Mouse (Mus musculus) urinary bladder, postnatal 14 days (tissue): ENCODE measurements at regions not wholly inside any gene's neighbourhood (a gene's known extent, or its start where the extent isn't known, plus 50 kb on each side); places are given as distances from the start of the nearest gene placed in this dataset.

Experiments
- DNase-seq: peaks from one replicate; pipeline ENCODE4 v3.0.0; 2021; ENCODE audit warnings: low spot score

DNA sequence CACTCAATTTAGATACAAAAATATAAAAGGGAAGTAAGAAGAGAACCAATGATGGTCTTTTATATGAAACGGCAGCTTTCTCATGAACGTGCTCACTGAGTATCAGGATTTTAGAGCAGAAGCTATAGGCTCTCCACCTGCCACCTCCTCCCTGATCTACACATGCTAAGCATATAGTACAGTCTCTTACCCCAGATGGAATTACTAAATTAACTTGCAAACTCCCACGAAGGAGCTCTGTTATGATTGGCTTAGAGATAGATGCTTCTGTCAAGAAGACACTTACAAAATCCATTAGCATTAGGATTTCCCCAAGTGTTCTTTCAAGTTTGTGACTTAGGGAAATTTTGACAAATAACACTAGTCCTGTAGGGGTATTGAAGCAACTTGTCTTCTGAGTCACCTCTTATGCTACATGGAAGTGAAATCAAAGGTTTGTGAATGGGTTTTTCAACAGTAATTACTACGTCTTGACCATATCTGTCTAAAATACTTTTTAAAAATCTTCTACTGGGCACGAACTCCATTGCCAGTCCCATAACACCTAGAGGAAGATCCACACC lies 60.6 kb downstream of the Crygs start:
- no peak for DNase-seq

DNA sequence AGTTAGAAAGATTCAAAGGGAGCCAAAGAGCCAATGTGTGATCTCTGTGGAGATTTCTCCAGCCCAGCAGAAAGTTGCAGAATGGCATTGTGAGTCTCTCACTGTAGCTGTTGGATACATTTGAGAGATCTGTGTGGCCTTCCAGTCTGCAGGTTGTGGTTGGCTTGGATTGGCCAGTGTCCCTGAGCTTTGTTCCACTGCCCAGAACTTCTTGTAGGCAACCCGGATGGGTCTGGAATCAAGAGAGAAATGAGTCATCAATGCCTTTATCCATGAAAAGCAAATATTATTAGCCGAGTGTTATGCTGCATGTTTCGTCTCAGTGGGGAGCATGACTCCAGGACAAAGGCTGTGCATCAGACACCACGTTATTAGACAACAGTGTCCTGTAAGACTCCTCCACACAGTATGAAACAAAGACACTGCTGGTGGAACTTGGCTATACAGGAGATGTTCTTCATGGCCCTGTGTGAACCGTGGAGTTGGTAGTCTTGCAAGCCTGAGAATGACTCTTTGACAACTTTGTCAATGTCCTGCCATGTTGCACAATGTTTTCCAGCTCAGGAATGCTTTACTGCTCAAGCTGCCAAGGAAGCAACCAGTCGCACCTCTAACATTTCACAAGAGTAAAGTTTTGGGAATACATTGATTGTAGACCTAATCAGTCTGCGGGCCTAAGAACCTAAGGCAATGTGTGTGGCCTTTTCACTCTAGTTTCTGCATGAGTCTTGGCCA lies 67.1 kb downstream of the Crygs start:
- DNase-seq = no peak

DNA sequence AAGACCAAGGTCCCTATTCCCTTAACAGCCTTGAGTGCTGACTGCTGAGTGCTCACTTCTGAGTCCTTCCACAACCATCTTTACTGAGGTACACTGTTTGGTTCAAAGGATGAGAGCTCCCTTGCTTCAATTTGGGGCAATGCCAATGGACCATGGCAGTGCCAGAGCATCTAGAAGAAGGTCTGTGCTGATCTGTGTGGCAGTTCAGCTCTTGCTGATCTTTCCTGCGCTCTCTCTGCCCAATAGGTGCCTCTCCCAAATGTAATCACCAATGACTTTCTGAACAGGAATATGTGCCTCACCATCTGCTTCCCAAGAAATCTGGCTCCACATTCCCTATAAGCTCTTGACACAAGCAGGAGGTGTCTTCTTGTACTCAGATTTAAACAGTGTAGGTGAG lies 67.9 kb downstream of the Crygs start:
- no peak for DNase-seq

DNA sequence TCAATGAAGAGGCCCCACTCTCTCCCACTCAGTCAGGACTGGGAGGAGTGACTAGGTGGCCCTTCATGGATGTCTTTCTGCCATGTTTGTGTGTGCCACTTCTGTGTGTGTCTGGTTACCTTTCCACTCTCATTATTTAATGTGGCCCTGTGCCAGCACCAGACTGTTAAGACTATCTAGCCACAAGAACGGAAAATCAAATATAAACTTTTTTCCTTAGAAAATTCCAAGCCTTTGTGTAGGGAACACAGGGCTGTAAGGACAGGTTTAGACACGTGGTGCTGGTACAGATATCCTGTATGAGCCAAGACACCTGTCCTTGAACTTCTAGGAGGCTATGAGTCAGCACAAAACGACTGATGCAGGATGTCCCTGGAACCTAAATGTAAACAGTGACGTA lies 69.9 kb downstream of the Crygs start:
- no peak for DNase-seq

DNA sequence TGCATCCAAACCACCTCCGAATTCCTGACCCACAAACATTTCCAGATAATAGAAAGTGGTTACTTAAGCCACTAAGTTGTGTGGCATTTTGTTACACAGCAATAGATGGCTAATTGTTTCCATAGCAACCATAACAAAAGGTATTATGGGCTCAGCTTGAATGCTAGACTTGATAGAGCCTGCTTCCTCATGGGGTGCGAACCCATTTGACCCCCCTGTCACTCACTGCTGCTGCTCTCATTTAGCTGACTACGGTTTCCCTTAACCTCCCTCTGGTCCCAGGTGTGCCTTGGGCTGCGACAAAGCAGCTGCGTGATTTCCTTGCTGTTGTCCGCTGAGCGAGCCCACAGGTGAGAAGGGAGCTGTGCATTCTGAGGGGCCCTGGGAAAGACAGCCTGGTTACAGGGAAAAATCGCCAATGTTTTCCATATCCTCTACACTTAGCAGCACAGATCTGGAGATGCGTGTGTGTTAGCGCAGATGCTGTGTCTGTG lies 76.8 kb downstream of the Crygs start:
- no peak for DNase-seq

DNA sequence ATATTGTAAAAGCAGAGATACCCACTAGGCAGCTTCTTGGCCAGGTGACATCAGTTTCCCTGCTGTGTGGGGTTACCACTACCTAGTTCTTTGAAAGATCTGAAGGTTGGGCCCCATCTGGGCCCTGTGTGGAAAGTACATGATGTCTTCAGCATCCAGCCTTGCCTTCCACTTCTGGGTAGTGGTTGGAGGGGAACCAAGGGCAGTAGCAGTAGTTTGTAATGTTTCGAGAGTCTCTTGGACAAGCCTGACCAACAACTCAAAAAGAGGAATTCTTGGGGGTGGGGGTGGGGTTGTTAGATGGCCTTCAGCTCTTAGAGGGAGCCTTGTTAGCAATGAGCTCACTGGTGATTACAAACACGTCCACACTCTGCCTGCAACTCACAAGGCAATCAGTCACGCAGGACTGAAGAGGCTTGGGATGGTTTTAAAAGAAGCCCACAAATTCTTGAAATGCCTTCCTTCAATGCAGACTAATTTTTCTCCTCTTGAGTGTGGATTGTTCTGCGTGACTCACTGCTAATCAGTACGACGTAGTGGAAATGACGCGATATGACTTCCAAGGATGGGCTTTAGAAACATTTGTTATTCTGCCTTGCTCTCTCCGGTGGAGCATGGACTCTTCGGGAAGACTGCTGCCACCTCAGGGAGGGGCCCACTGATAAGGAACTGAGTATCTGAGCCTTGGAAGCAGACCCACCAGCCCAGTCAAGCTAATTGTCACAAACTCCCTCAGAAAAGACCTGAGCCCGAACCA lies 76.9 kb upstream of the Dgkg start:
- DNase-seq = no peak

DNA sequence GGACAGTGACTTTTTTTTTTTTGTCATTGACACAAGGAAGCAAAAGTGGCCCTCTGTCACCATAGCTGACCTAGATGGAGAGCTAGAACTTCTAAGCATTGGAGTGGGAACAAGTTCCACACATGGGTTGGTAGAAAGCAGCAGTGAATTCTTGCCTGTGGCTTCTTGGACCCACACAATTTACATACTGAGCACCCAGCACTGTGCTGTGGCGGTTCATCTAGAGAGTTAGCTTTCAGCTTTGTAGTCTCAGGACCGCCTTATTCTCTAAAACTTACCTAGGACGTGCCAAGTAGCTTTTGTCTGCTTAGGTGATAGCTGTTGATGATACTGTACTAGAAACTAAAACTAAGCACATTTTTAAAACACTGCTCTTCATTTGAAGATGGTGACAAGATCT lies 72.1 kb upstream of the Dgkg start:
- DNase-seq = no peak

DNA sequence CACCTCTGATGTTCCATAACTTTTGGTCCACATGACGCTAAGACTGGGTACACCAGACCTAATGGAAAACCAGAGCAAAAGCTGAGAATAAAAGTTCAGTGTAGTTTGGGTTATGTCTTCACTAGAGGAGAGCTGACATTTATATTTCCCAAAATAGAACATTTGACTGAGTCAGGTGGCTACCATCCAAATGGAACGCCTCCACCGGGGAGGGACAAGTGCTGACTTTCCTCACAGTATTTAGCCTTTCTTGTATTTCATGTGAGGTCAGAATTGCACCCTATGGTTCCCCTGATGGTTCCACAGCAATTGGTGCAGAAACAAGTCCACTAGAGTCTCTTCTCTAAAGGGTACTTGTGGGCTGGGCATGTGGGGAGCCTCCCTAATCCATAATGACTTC lies 68.2 kb upstream of the Dgkg start:
- DNase-seq = peak; percentile 16

DNA sequence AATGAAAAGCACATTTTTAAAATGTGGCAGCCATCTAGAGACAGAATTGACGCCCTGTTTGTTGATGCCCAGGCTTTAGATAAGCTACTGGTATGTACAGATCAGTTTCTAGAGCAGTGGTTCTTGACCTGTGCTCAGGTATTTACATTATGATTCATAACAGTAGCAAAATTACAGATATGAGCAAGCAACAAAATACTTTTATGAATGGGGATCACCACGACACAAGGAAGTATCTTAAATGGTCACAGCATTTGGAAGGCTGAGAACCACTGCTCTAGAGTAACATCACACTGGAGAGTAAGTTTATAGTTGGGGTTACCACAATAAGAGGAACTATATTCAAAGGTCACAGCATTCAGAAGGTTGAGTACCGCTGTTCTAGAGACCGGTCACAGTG lies 66.3 kb upstream of the Dgkg start:
- DNase-seq = no peak

DNA sequence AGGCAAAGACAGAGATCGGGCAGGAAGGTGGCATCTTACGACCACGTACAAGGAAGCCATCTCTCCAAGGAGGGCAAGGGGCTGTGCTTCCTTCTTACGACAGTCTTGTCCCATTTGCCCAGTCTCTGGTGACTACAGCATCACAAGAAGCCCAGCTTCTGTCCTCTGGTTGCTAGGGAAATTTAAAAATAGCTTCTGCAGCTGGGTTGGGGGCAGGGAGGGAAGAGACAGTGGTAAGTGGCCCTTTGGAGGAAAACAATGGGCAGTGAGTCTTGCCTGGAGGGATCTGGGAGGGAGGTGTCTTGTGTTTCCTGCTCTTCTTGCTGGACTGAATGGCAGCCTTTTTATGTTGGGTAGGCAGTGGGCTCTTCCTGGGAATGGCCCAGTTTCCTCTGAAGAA lies 62.8 kb upstream of the Dgkg start:
- DNase-seq = no peak

DNA sequence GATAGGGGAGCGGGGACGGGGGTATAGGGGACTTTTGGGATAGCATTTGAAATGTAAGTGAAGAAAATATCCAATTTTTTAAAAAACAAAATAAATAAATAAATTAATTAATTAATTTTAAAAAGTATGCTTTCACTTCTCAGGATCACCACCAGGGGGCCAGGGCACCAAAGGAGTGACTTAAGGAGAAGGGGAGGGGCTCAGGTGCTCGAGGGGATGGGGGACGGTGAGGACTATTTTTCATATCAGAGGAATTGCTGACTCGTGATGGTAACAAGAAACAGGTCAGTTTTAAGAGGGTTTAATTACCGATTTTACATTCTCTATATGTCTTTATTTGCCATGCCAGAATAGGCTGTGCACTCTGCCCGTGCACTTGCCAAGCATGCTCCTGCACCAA lies 62.3 kb upstream of the Dgkg start:
- DNase-seq = no peak

DNA sequence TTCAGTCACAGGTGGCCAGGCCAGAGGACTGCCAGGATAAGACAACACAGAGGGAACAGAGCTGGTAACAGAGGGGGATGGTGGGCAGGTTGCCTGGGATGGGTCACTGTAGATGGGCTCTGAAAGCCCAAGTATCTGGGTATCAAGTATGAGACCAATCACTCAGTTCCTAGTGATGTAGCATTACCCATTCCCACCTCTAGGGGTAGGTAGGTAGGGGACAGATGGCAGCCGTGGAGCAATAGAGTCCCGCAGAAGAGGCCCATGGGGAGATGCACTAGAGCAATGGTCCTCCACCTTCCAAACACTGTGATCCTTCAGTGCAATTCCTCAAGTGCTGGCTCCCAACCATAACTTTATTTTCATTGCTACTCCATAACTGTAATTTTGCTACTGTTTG lies 60.4 kb upstream of the Dgkg start:
- no peak for DNase-seq

DNA sequence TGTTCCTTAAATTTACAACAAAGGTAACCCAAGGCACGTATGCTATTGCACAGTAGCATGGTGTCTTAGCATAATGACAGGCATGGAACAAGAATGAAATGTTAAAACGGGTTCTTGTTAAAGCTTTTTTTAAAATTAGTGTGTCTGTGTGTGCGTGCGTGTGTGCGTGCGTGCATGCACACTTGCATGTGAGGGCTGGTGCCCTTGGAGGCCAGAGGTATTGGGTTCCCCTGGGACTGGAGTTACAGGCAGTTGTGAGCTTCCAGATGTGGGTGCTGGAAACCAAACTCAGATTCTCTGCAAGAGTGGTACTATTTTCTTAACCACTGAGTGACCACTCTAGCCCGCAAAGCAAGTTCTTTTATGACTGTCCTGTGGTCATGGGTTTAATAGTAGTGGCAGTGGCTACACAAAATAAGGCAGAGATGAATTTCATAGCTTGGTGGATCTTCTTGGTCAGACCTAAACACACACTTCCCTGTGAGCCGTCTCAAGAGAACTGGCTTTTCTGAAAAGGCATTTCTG lies 59.3 kb upstream of the Dgkg start:
- no peak for DNase-seq

DNA sequence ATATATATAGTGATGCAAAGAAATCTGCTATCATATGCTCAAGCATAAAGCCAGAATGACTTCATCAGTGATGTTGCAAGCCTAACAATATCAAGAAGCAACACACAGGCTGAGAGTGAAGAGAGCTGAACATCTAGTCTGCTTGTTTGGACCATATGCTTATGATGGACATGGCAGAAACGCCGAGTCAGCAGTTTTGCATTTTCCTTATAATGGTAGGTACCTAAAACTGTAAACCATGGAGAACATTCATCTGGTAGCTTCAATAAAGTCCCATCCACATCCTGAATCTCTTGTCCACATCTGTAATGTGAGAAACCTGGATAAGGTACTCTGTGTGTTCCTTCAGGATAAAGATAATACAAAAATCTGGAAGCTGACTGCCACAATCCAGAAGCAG lies 57.3 kb upstream of the Dgkg start:
- DNase-seq = no peak

DNA sequence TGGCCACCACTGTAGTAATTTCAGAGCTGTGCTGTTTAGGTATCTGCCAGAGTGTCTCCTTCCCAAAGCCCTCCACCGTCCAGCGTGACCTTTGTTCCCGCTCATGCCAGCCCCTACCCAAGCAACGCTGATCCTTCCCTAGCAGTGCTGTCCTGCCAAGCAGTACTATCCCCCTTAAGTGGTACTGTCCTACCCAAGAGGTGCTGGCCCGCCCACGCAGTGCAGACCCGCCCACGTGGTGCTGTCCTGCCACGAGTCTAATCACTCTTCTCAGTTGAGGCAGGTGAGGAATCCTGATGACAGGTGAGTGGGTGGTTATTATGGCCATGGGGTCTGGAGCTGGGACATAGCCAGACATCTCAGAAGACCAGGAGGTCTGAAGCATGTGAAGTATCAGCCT lies 51.7 kb upstream of the Dgkg start:
- no peak for DNase-seq
